Mouse (Mus musculus): Measurements from ENCODE around the gene Tiam1.
A peak's percentile ranks its signal among the peaks of the same experiment; 100 is the strongest.

DNA sequence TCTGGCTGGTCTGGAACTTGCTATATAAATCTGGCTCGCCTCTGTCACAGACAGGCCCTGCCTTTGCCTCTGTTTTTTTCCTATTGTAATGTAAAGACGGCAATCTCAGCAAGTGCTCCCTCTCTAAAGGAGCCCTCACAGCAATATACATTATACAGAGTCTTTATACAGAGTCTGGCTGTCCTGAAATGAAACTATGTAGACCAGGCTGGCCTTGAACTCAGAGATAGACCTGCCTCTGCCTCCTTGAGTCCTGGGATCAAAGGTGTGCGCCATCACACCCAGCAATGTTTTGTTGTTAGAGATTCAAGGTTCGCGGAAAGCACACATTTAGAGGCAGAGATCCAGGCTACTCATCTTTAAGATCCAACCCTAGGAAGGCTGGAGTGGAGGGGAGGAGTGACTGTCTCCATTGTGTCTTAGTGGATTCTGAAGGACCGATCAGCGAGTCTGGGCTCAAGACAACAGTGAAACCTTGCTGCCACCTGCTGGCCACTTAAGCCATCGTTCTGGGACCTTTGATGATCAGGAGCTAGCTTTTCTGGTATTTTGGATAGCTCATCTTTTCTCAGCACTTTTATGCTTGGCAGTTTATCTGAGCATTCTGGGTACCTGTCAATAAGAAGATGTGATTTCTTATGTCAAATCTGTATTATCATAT lies 42.5 kb upstream of the Tiam1 start:
- TF ChIP-seq CTCF (IDR thresholded peaks at IDR 0.05; ENCODE audit: low read depth), result peak; percentile 90
- no peak for TF ChIP-seq EP300 (IDR thresholded peaks at IDR 0.05; ENCODE audit: low read depth)

All from liver, embryonic 14.5 days (tissue).